Mouse (Mus musculus): ENCODE measurements around the gene Tmem273.

The Tmem273 gene

GRCm38 (mm10) chr14:32785556-32786130 lies at the start of gene Tmem273:
Gene Tmem273 (plus strand): TSS chr14:32785963.
- DNase-seq = no peak

- DNase-seq = no peak
Measured at GRCm38 (mm10) chr14:32736561-32736960, 49.2 kb upstream of the Tmem273 start.

GRCm38 (mm10) chr14:32738586-32738985 lies 47.2 kb upstream of the Tmem273 start:
- no peak for DNase-seq

GRCm38 (mm10) chr14:32748519-32748918 lies 37.2 kb upstream of the Tmem273 start:
- no peak for DNase-seq

GRCm38 (mm10) chr14:32750727-32751126 lies 35.0 kb upstream of the Tmem273 start:
- DNase-seq = no peak

GRCm38 (mm10) chr14:32754286-32754685 lies 31.5 kb upstream of the Tmem273 start:
- no peak for DNase-seq

GRCm38 (mm10) chr14:32762177-32762576 lies 23.6 kb upstream of the Tmem273 start:
- DNase-seq = no peak

- DNase-seq = no peak
Measured at GRCm38 (mm10) chr14:32770563-32770962, 15.2 kb upstream of the Tmem273 start.

GRCm38 (mm10) chr14:32772085-32772484 lies 13.7 kb upstream of the Tmem273 start:
- no peak for DNase-seq

- no peak for DNase-seq
Measured at GRCm38 (mm10) chr14:32772791-32773190, 13.0 kb upstream of the Tmem273 start.

- DNase-seq = no peak
Measured at GRCm38 (mm10) chr14:32773456-32773855, 12.3 kb upstream of the Tmem273 start.

- no peak for DNase-seq
Measured at GRCm38 (mm10) chr14:32776077-32776476, 9.7 kb upstream of the Tmem273 start.

- no peak for DNase-seq
Measured at GRCm38 (mm10) chr14:32778362-32778761, 7.4 kb upstream of the Tmem273 start.

- DNase-seq = no peak
Measured at GRCm38 (mm10) chr14:32782866-32783265, 2.9 kb upstream of the Tmem273 start.

GRCm38 (mm10) chr14:32784130-32784747 lies 1.5 kb upstream of the Tmem273 start:
- no peak for DNase-seq

GRCm38 (mm10) chr14:32784748-32785134 lies 1.0 kb upstream of the Tmem273 start:
- no peak for DNase-seq

GRCm38 (mm10) chr14:32787691-32788090 lies 1.9 kb downstream of the Tmem273 start:
- DNase-seq = no peak

GRCm38 (mm10) chr14:32796375-32796774 lies 10.6 kb downstream of the Tmem273 start:
- DNase-seq = no peak

GRCm38 (mm10) chr14:32797803-32798202 lies 12.0 kb downstream of the Tmem273 start:
- no peak for DNase-seq

GRCm38 (mm10) chr14:32798355-32798754 lies 12.6 kb downstream of the Tmem273 start:
- no peak for DNase-seq

GRCm38 (mm10) chr14:32800048-32800447 lies 14.3 kb downstream of the Tmem273 start:
- DNase-seq = no peak

- DNase-seq = no peak
Measured at GRCm38 (mm10) chr14:32801016-32801661, 15.4 kb downstream of the Tmem273 start.

- DNase-seq = no peak
Measured at GRCm38 (mm10) chr14:32801662-32802024, 15.9 kb downstream of the Tmem273 start.

GRCm38 (mm10) chr14:32810111-32810510 lies 24.3 kb downstream of the Tmem273 start:
- DNase-seq = no peak

GRCm38 (mm10) chr14:32812429-32812828 lies 26.7 kb downstream of the Tmem273 start:
- DNase-seq = no peak

All from cerebellum, adult 8-10 months (tissue).